ENCODE assay signal across 7 mouse cellular contexts in genomic region chrX:104602168-104602859, GRCm38 (mm10).
DNase-seq lines count a peak whose midpoint lies in the region; ATAC-seq and TF ChIP-seq lines count a peak whose summit lies in the region.
"Not testable (repeated sequence)": the region's sequence is repeated elsewhere in the genome, so short reads cannot be mapped to it uniquely, and the experiment has no call there.

No protein-coding gene starts in this region.

- H3K4me2 ChIP-seq in liver, embryonic 11.5 days; liver, embryonic 15.5 days; liver, postnatal 0 days (ENCODE audit: low read depth, low read length): not testable (repeated sequence)
- peak overlapping the region; percentile 35 for H3K4me2 ChIP-seq in liver, embryonic 13.5 days

- not testable (repeated sequence) for TF ChIP-seq CTCF in liver, postnatal 0 days (IDR thresholded peaks at IDR 0.05; ENCODE audit: low read depth); testis, adult 2 months (IDR thresholded peaks at IDR 0.05; ENCODE audit: control insufficient read depth, insufficient read depth, insufficient replicate concordance, low read depth, low read length)

- not testable (repeated sequence) for H3K4me1 ChIP-seq in liver, embryonic 11.5 days (replicated peaks; ENCODE audit: control insufficient read depth, insufficient read depth, low read length); liver, postnatal 0 days (ENCODE audit: insufficient read depth); testis, adult 2 months (ENCODE audit: control insufficient read depth, insufficient read depth, low read length)
- H3K4me1 ChIP-seq in liver, embryonic 13.5 days (replicated peaks), result peaks cover 40% of the 10 kb centered on the region
- H3K4me1 ChIP-seq in liver, embryonic 15.5 days (replicated peaks), result peaks cover 25% of the 10 kb centered on the region

- ATAC-seq in erythroblast, adult 5-6 weeks (replicated peaks; ENCODE audit: low FRiP score, poor library complexity, severe bottlenecking), result peak; percentile 86
- ATAC-seq in liver, embryonic 11.5 days (replicated peaks; ENCODE audit: low FRiP score), result peak; percentile 86
- ATAC-seq in liver, embryonic 13.5 days (ENCODE audit: low read depth), result peak; percentile 87
- ATAC-seq in liver, embryonic 15.5 days (ENCODE audit: insufficient read depth), result peak; percentile 80
- ATAC-seq in liver, postnatal 0 days, result peak; percentile 36; the same call in 1 of the 2 replicates
- peak; percentile 89 for ATAC-seq in megakaryocyte-erythroid progenitor cell, adult 5-6 weeks (replicated peaks; ENCODE audit: low FRiP score, low TSS enrichment, poor library complexity, severe bottlenecking)

- not testable (repeated sequence) for H3K9ac ChIP-seq in liver, embryonic 11.5 days (ENCODE audit: low read depth, low read length); liver, embryonic 13.5 days; liver, embryonic 15.5 days; liver, postnatal 0 days (replicated peaks)

- H3K27ac ChIP-seq in liver, embryonic 11.5 days (ENCODE audit: low read depth, low read length); liver, postnatal 0 days (ENCODE audit: low read depth); testis, adult 2 months (ENCODE audit: control insufficient read depth, insufficient read depth, low read depth, low read length): not testable (repeated sequence)
- peak overlapping the region; percentile 61 for H3K27ac ChIP-seq in liver, embryonic 13.5 days
- 0 out of 2 replicates have a peak overlapping the region, but pooled peaks have one; percentile 45 for H3K27ac ChIP-seq in liver, embryonic 15.5 days (replicated peaks)

- not testable (repeated sequence) for DNase-seq in liver, embryonic 11.5 days (ENCODE audit: low spot score); liver, postnatal 0 days
- DNase-seq in liver, embryonic 13.5 days, result peak; percentile 13

- H3K36me3 ChIP-seq in liver, embryonic 11.5 days (ENCODE audit: control insufficient read depth, insufficient read depth, low read length); liver, embryonic 13.5 days; liver, embryonic 15.5 days (replicated peaks); liver, postnatal 0 days (replicated peaks; ENCODE audit: insufficient read depth, low read length); testis, adult 2 months (ENCODE audit: control insufficient read depth, insufficient read depth, low read length): not testable (repeated sequence)

- TF ChIP-seq EP300 in liver, postnatal 0 days (IDR thresholded peaks at IDR 0.05; ENCODE audit: low read depth), result not testable (repeated sequence)

- not testable (repeated sequence) for H3K27me3 ChIP-seq in liver, embryonic 11.5 days (replicated peaks; ENCODE audit: control insufficient read depth, insufficient read depth, low read length); liver, embryonic 13.5 days; liver, embryonic 15.5 days; liver, postnatal 0 days (ENCODE audit: insufficient read depth, low read length); testis, adult 2 months (ENCODE audit: control insufficient read depth, insufficient read depth, low read length)

- H3K4me3 ChIP-seq in liver, embryonic 11.5 days (ENCODE audit: low read depth, low read length); liver, embryonic 13.5 days (replicated peaks); liver, embryonic 15.5 days (replicated peaks); liver, postnatal 0 days (ENCODE audit: low read depth, low read length): not testable (repeated sequence)
- peak overlapping the region; percentile 60 for H3K4me3 ChIP-seq in testis, adult 2 months (ENCODE audit: control insufficient read depth, low read depth, low read length)

- H3K9me3 ChIP-seq in liver, embryonic 11.5 days (ENCODE audit: control insufficient read depth, low read length); liver, embryonic 13.5 days (replicated peaks); liver, embryonic 15.5 days (replicated peaks); liver, postnatal 0 days (ENCODE audit: low read length): not testable (repeated sequence)

- TF ChIP-seq POLR2A in testis, adult 2 months (IDR thresholded peaks at IDR 0.05; ENCODE audit: control insufficient read depth, low read depth, low read length), result not testable (repeated sequence)

- 74% methylated on average over 6 of the region's 13 CpGs for WGBS in liver, embryonic 11.5 days
- WGBS in liver, embryonic 13.5 days (ENCODE audit: insufficient replicate concordance), result 56% methylated on average over 8 of the region's 13 CpGs
- 64% methylated on average over 8 of the region's 13 CpGs for WGBS in liver, embryonic 15.5 days (ENCODE audit: insufficient replicate concordance)
- WGBS in liver, postnatal 0 days (ENCODE audit: insufficient replicate concordance), result 73% methylated on average over 6 of the region's 13 CpGs

Comparison
In these comparisons a context has a peak if more than half of its experiments do, and no peak if none do; other contexts are left out.
1. ATAC-seq: peak in every context shown above with its lines; median percentile 89 in megakaryocyte-erythroid progenitor cell, adult 5-6 weeks; 87 in liver, embryonic 13.5 days; 86 in erythroblast, adult 5-6 weeks; 86 in liver, embryonic 11.5 days; 80 in liver, embryonic 15.5 days; 36 in liver, postnatal 0 days.